Mouse (Mus musculus) leukemia stem cell, adult 10-12 weeks (primary cell): ENCODE results near the gene Entpd4b. TPM values are rescaled to one million over a fixed set of nuclear protein-coding genes. Genes with fewer than 3 reads are reported as not detected.

Source experiments
- polyA plus RNA-seq: library from polyadenylated mRNA; stranded (reverse); fragments of >175 nt; gene quantifications from 2 replicates; pipeline ENCODE4 v1.2.3, GENCODE M21; 2012; ENCODE audit warnings: low replicate concordance

Entpd4b gene
- 4.2 and 5.6 TPM in 2 replicates for polyA plus RNA-seq

GRCm38 (mm10) chr14:69555110-69555831, at the start of gene Entpd4b:
Entpd4b (plus strand) TSS chr14:69555424.

GRCm38 (mm10) chr14:69512449-69512848, 42.8 kb upstream of the Entpd4b start, which contains the start of gene Gm27179:
Gm27179 (minus strand) TSS chr14:69512549.

Other genes starting within 250 kb of the Entpd4b start
- 12.6 TPM in 1 of 2 replicates, not detected in the other for gene Gm16867, start 52.1 kb upstream of the Entpd4b start, polyA plus RNA-seq
- 0.06 TPM in 1 of 2 replicates, not detected in the other for gene Gm27179, start 42.9 kb upstream of the Entpd4b start, polyA plus RNA-seq